Mouse (Mus musculus) frontal cortex, adult (tissue): ENCODE measurements around the gene Nav1.

Source experiments
- ATAC-seq: cut with Nextera tagmentation; 2 replicates; pipeline ENCODE4 v1.9.2; 2017; ENCODE audit warnings: mild to moderate bottlenecking, moderate library complexity, mixed read lengths; ENCODE audit not compliant: low TSS enrichment

Nav1 gene

GRCm38 (mm10) chr1:135583081-135583677 is 23.9 kb downstream of the Nav1 start:
- ATAC-seq: peak; percentile 55

GRCm38 (mm10) chr1:135581001-135581400 is 26.1 kb downstream of the Nav1 start:
- no peak for ATAC-seq

- ATAC-seq: no peak
Measured at GRCm38 (mm10) chr1:135579111-135579510, 28.0 kb downstream of the Nav1 start.

- no peak for ATAC-seq
Measured at GRCm38 (mm10) chr1:135577793-135578192, 29.3 kb downstream of the Nav1 start.

GRCm38 (mm10) chr1:135575393-135575792 is 31.7 kb downstream of the Nav1 start:
- no peak for ATAC-seq

- no peak for ATAC-seq
Measured at GRCm38 (mm10) chr1:135574451-135575208, 32.5 kb downstream of the Nav1 start.

- ATAC-seq: peak; percentile 41; the same call in 1 of the 2 replicates
Measured at GRCm38 (mm10) chr1:135572139-135572892, 34.8 kb downstream of the Nav1 start.

GRCm38 (mm10) chr1:135568087-135568486 is 39.0 kb downstream of the Nav1 start:
- ATAC-seq: no peak

- ATAC-seq: peak; percentile 71
Measured at GRCm38 (mm10) chr1:135566611-135567010, 40.5 kb downstream of the Nav1 start.

GRCm38 (mm10) chr1:135565775-135566174 is 41.3 kb downstream of the Nav1 start:
- no peak for ATAC-seq

GRCm38 (mm10) chr1:135564660-135565519 is 42.2 kb downstream of the Nav1 start:
- peak; percentile 28 for ATAC-seq

GRCm38 (mm10) chr1:135563781-135564414 is 43.2 kb downstream of the Nav1 start:
- ATAC-seq: no peak

- no peak for ATAC-seq
Measured at GRCm38 (mm10) chr1:135562982-135563650, 44.0 kb downstream of the Nav1 start.

- ATAC-seq: no peak
Measured at GRCm38 (mm10) chr1:135562115-135562514, 45.0 kb downstream of the Nav1 start.

- ATAC-seq: peak; percentile 32
Measured at GRCm38 (mm10) chr1:135561282-135561681, 45.8 kb downstream of the Nav1 start.

GRCm38 (mm10) chr1:135557976-135558375 is 49.1 kb downstream of the Nav1 start:
- no peak for ATAC-seq

GRCm38 (mm10) chr1:135555885-135556284 is 51.2 kb downstream of the Nav1 start:
- peak; percentile 91 for ATAC-seq

- ATAC-seq: no peak
Measured at GRCm38 (mm10) chr1:135554632-135555260, 52.3 kb downstream of the Nav1 start.

- ATAC-seq: no peak
Measured at GRCm38 (mm10) chr1:135553615-135554014, 53.5 kb downstream of the Nav1 start.

- peak; percentile 33 for ATAC-seq
Measured at GRCm38 (mm10) chr1:135553154-135553553, 53.9 kb downstream of the Nav1 start.
